Mouse (Mus musculus): ENCODE data around the gene Asxl1.

Gene Asxl1

GRCm38 (mm10) chr2:153412563-153412962, 66.9 kb downstream of the Asxl1 start:
- DNase-seq (ENCODE audit: low spot score in 2 of 2): no peak

GRCm38 (mm10) chr2:153414607-153415006, 69.0 kb downstream of the Asxl1 start:
- no peak for DNase-seq (ENCODE audit: low spot score in 2 of 2)

- DNase-seq (ENCODE audit: low spot score in 2 of 2): no peak
Observed at GRCm38 (mm10) chr2:153417841-153418240, 72.2 kb downstream of the Asxl1 start.

DNA sequence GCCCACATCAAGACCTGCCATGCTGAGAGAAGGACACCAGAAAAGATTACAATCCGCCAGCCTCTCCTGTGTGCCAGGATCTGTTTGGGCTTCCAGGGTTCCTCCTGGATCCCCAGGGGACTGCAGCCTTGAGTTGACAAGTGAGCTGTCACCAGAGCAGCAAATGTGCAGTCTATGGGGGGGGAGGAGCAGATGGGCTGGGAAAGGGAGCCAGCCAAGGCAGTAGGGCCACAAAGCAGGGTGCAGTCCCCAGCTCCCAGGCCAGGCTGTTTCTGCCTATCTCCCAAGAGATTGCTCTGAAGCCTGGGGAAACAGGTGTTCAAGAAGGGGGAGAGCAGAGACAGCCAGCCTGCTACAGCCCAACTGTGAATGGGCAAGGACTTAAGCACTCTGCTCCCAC, 72.8 kb downstream of the Asxl1 start:
- DNase-seq (ENCODE audit: low spot score in 2 of 2): no peak

- no peak for DNase-seq (ENCODE audit: low spot score in 2 of 2)
Observed at GRCm38 (mm10) chr2:153421233-153421632, 75.6 kb downstream of the Asxl1 start.

DNA sequence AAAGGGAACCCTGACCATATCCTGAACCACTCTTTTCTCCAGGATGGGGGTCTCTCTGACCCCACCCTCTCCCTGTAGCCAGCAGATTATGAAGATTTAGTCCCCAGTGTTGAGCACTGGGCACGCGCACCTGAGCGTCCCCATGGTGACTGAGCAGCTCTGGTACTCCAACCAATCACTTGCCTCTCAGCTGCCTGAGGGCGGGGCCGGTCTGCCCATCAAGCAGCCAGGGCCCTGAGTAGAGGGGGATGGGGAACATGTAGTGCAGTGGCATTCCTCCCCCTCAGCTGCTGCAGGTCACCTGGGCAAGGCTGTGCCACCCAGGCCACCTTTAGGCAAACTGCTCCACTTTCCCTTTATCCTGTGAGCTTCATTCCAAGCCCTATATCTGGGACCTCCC, 76.4 kb downstream of the Asxl1 start:
- DNase-seq (ENCODE audit: low spot score in 2 of 2): no peak

DNA sequence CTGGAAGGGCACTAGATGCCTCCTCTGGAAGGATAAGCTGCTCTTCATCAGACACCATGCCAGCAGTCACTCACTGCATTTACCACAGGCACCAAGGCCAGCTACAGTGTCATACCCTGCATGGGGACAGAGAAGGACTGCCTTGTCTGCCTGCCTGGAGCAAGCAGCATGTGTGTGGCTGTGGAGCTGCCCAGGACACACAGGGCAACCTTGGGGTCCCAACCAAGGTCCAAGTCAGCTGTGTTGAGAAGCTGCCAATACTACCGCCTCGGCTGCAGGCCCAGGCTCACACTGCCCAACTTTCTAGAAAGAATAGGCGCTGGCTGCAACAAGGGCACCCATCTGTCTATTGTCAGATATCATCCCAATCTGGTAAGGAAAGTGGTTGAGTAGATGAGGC, 77.5 kb downstream of the Asxl1 start:
- DNase-seq (ENCODE audit: low spot score in 2 of 2): no peak

DNA sequence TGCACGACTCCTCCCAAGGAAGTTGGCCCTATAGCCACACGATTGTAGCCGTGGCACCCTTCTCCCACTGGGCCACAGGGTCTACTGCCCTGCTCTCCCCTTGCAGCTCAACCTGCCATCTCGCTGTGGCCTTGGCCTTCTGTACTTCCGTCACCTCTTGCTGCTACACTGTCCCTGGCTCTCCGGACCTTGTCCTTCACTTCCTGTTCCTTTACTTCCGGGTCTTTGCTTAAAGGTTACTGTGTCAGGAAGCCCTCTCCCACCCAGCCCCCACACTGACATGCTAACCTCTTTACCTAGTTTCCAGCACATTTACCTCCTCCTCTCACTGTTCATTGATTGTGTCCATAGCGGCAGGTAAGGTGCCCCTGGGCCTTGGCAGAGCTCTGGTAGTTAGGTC, 78.9 kb downstream of the Asxl1 start:
- no peak for DNase-seq (ENCODE audit: low spot score in 2 of 2)

GRCm38 (mm10) chr2:153425124-153425844, 79.7 kb downstream of the Asxl1 start:
- no peak for DNase-seq (ENCODE audit: low spot score in 2 of 2)

GRCm38 (mm10) chr2:153425998-153426670, 80.5 kb downstream of the Asxl1 start:
- no peak for DNase-seq (ENCODE audit: low spot score in 2 of 2)

DNA sequence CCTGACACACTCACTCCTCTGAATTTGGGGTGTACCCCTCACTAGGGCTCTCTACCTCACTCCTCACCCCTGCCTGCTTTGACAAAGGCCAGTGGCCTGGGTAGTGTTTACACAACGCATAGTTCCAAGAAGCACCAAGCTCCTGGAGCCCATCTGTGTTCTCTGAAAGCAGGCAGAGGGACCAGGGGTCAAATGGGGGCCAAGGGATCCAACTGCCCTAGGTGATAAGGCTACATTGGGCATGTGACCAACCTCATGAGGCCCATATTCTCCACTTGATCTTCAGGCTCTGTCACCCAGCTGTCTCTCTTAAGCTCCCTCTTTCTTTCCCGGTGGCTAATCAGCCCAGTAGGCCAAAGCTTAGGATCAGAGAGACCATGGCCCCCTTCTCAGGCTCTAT, 81.3 kb downstream of the Asxl1 start:
- no peak for DNase-seq (ENCODE audit: low spot score in 2 of 2)

GRCm38 (mm10) chr2:153428485-153428884, 82.9 kb downstream of the Asxl1 start:
- no peak for DNase-seq (ENCODE audit: low spot score in 2 of 2)

- no peak for DNase-seq (ENCODE audit: low spot score in 2 of 2)
Observed at GRCm38 (mm10) chr2:153430571-153430970, 84.9 kb downstream of the Asxl1 start.

DNA sequence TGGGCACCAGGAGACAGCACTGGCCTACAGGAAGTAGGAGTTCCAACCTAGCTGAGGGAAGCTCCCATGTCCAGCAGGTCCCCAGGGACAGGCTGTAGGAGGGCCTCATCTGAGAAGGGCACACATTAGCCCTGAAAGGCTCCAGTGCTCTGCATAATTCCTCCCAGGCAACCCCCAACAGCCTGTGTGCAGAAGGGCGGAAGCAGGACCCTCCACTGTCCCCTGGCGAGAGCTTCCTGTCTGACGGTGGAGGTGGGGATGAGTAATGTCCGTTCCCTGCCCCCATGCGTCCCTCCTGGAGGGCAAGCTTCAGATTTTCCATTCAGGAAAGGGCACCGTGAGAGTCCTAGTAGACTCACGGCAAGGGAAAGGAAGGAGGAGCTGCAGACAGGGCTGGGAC, 86.9 kb downstream of the Asxl1 start:
- no peak for DNase-seq (ENCODE audit: low spot score in 2 of 2)

DNA sequence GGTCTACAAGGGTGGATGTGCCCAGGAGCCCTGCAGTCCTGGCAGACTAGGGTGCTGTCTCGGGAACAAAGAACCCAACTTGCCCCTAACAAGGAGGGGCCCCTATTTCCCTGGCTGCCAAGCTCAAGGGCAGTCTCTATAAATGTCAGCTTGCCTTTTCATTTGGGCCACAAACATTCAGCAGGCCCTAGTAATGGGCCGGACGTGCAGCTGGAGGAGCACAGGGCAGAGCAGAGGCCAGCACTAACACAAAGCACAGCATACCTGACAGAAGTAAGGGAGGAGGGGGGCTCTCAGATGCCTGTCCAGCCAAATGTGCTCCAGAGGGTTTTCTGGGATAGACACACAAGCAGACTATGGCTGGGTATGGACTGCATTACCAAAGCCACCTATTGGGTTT, 88.2 kb downstream of the Asxl1 start:
- no peak for DNase-seq (ENCODE audit: low spot score in 2 of 2)

- no peak for DNase-seq (ENCODE audit: low spot score in 2 of 2)
Observed at GRCm38 (mm10) chr2:153434880-153435831, 89.5 kb downstream of the Asxl1 start.

- no peak for DNase-seq (ENCODE audit: low spot score in 2 of 2)
Observed at GRCm38 (mm10) chr2:153436641-153437305, 91.1 kb downstream of the Asxl1 start.

DNA sequence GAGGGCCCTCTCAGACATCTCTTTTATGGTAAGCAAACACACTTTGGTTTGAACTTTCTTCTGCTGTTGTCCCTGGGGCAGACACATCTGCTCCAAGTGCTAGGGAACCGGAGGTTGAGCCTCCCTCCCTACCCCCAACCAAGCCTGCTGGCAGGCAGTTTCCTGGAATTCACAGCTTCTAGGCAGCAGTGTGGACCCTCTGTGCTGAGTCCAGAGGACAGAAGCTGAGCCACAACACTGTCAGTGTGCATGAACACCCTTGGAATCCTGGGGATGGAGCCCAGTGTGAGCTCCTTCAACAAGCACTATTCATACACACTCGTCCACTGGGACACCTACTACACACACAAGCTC, 91.7 kb downstream of the Asxl1 start:
- DNase-seq (ENCODE audit: low spot score in 2 of 2): no peak

- DNase-seq (ENCODE audit: low spot score in 2 of 2): no peak
Observed at GRCm38 (mm10) chr2:153440755-153441154, 95.1 kb downstream of the Asxl1 start.

DNA sequence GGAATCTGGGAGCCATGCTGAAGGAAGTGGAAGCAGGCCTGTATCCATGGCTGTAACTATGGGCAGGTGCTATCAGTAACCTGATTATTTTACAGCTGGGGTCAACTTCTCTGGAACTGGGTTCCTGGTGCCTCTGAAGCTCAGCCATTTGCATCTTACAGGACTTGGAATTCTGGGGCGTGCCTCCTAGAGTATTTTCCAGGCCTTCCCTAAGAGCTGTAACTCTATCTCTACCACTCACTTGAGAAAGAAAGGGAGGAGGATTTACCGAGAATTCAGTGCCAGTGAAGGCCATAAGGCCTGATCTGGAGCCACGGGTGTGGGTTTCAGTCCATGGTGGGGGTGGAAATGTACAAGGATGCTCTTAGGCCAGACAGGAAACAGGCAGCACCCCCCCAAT, 95.6 kb downstream of the Asxl1 start:
- DNase-seq (ENCODE audit: low spot score in 2 of 2): no peak

GRCm38 (mm10) chr2:153442720-153443119, 97.1 kb downstream of the Asxl1 start:
- DNase-seq (ENCODE audit: low spot score in 2 of 2): no peak

Data from spleen, postnatal 4 days (tissue).